Comparison of ENCODE assay signal across 32 mouse cellular contexts in genomic region chr5:62511827-62512226, GRCm38 (mm10).
"Had no signal": no experiment of that assay in that cellular context is flagged by ENCODE, and none has a peak within 500 bp of the region (broad histone marks: within the 10 kb centered on the region; RNA-seq: fewer than 3 reads in every experiment).

No protein-coding gene starts in this region.

- H3K27me3 ChIP-seq: limb, embryonic 12.5 days; limb, embryonic 13.5 days; limb, embryonic 15.5 days; liver, embryonic 12.5 days; liver, embryonic 13.5 days; liver, embryonic 15.5 days; lung, embryonic 15.5 days; megakaryocyte, embryonic 14.5 days; midbrain, embryonic 12.5 days; midbrain, embryonic 13.5 days; midbrain, embryonic 15.5 days; neural tube, embryonic 12.5 days had no signal

- H3K4me2 ChIP-seq: limb, embryonic 12.5 days; limb, embryonic 13.5 days; limb, embryonic 15.5 days; liver, embryonic 11.5 days; liver, embryonic 12.5 days; liver, embryonic 13.5 days; liver, embryonic 15.5 days; lung, embryonic 14.5 days; lung, embryonic 15.5 days; midbrain, embryonic 11.5 days; midbrain, embryonic 12.5 days; midbrain, embryonic 13.5 days; midbrain, embryonic 15.5 days; neural tube, embryonic 12.5 days had no signal

- H3K9me3 ChIP-seq: limb, embryonic 10.5 days; limb, embryonic 12.5 days; limb, embryonic 13.5 days; limb, embryonic 15.5 days; liver, embryonic 12.5 days; liver, embryonic 13.5 days; liver, embryonic 15.5 days; lung, embryonic 15.5 days; megakaryocyte, embryonic 14.5 days; midbrain, embryonic 10.5 days; midbrain, embryonic 12.5 days; midbrain, embryonic 13.5 days; midbrain, embryonic 15.5 days; neural tube, embryonic 12.5 days had no signal

- DNase-seq: left cerebral cortex, postnatal 4 days; liver; liver, embryonic 13.5 days; liver, postnatal 0 days; lung, adult 18-20 months; lung, adult 2 months; lung, embryonic 14.5 days; lung, postnatal 10 days; lung, postnatal 14 days; lung, postnatal 36 days; lung, postnatal 4 days; midbrain, embryonic 14.5 days had no signal

- H3K4me3 ChIP-seq: limb, embryonic 10.5 days; limb, embryonic 12.5 days; limb, embryonic 13.5 days; limb, embryonic 15.5 days; liver, embryonic 12.5 days; liver, embryonic 13.5 days; liver, embryonic 15.5 days; lung, embryonic 15.5 days; megakaryocyte, embryonic 14.5 days; midbrain, embryonic 10.5 days; midbrain, embryonic 12.5 days; midbrain, embryonic 13.5 days; midbrain, embryonic 15.5 days; myocyte; neural tube, embryonic 12.5 days had no signal

- H3K4me1 ChIP-seq: limb, embryonic 10.5 days; limb, embryonic 12.5 days; limb, embryonic 13.5 days; limb, embryonic 15.5 days; liver, embryonic 12.5 days; liver, embryonic 13.5 days; liver, embryonic 15.5 days; lung, embryonic 15.5 days; megakaryocyte, embryonic 14.5 days; midbrain, embryonic 10.5 days; midbrain, embryonic 12.5 days; midbrain, embryonic 13.5 days; midbrain, embryonic 15.5 days; neural tube, embryonic 12.5 days had no signal

- H3K9ac ChIP-seq: limb, embryonic 12.5 days; limb, embryonic 13.5 days; limb, embryonic 15.5 days; liver, embryonic 12.5 days; liver, embryonic 13.5 days; liver, embryonic 14.5 days; liver, embryonic 15.5 days; liver, postnatal 0 days; lung, embryonic 14.5 days; lung, embryonic 15.5 days; midbrain, embryonic 12.5 days; midbrain, embryonic 13.5 days; midbrain, embryonic 15.5 days; neural tube, embryonic 12.5 days had no signal

- ATAC-seq: liver, embryonic 12.5 days; liver, postnatal 0 days; lung, postnatal 0 days; midbrain, embryonic 13.5 days; midbrain, embryonic 15.5 days; midbrain, embryonic 16.5 days had no signal

- H3K27ac ChIP-seq: limb, embryonic 10.5 days; limb, embryonic 12.5 days; limb, embryonic 13.5 days; limb, embryonic 15.5 days; liver, embryonic 12.5 days; liver, embryonic 13.5 days; liver, embryonic 14.5 days; liver, embryonic 15.5 days; lung, embryonic 15.5 days; macrophage; midbrain, embryonic 10.5 days; midbrain, embryonic 12.5 days; midbrain, embryonic 13.5 days; midbrain, embryonic 15.5 days; neural tube, embryonic 12.5 days had no signal

- H3K36me3 ChIP-seq: limb, embryonic 10.5 days; limb, embryonic 12.5 days; limb, embryonic 13.5 days; limb, embryonic 15.5 days; liver, embryonic 12.5 days; liver, embryonic 13.5 days; liver, embryonic 15.5 days; lung, embryonic 15.5 days; midbrain, embryonic 10.5 days; midbrain, embryonic 12.5 days; midbrain, embryonic 13.5 days; midbrain, embryonic 15.5 days; neural tube, embryonic 12.5 days had no signal
